Mouse (Mus musculus) urinary bladder, postnatal 14 days (tissue): ENCODE measurements at regions not wholly inside any gene's neighbourhood (a gene's known extent, or its start where the extent isn't known, plus 50 kb on each side); places are given as distances from the start of the nearest gene placed in this dataset.

Experiments used
- DNase-seq: peaks from one replicate; pipeline ENCODE4 v3.0.0; 2021; ENCODE audit warnings: low spot score

GRCm38 (mm10) chr14:102402061-102402689, 580.3 kb downstream of the Kctd12 start:
- no peak for DNase-seq

DNA sequence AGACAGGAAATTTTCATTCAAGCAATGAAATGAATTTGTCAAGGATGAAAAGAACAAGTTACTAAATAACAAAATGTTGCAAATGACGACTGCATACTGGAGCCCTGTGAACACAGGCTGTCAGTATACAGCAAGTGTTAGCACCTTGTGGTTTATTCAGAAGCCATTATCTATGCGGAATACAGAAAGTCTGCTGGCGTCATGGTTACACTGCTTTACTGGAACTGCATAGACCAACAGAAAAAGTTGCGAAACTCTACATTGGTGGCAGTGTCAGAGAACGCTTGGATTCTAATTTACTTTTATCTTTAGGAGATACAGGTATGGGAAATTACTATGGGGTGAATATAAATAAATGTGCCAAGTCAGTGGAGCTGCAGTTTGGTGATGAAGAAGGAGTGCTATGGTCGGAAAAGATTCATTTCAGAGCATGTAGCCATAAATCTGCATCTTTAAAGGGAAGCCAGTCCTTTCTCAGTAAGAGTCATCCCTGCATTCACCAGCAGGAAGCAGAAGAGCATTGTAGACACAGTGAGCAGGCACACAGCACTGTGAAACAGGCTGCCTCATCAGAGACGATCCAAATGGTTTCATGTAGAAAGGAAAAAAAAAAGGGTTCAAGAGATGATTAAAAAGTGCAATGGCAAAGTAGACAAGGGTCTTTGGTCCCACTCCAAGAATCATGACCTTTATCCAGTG, 586.3 kb downstream of the Kctd12 start:
- DNase-seq: no peak

GRCm38 (mm10) chr14:102392351-102392750, 590.1 kb downstream of the Kctd12 start:
- no peak for DNase-seq

GRCm38 (mm10) chr14:102372994-102373567, 609.4 kb downstream of the Kctd12 start:
- DNase-seq: no peak

DNA sequence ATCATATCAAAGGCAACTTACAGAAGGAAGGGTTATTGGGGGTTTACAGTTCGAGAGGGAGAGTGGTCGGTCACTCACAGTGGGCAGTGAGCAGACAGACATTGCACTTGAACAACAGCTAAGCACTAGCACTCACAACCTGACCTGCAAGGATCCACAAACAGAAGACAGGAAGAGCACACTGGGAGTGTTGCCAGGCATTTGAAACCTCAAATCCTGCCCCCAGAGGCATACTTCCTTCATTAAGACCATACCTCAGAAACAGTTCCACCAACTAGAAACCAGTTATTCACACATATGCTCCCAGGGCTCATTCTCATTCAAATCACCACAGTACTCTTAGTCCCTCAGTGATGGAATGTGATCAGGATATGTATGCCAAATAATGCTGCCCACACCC, 620.8 kb downstream of the Kctd12 start:
- no peak for DNase-seq

DNA sequence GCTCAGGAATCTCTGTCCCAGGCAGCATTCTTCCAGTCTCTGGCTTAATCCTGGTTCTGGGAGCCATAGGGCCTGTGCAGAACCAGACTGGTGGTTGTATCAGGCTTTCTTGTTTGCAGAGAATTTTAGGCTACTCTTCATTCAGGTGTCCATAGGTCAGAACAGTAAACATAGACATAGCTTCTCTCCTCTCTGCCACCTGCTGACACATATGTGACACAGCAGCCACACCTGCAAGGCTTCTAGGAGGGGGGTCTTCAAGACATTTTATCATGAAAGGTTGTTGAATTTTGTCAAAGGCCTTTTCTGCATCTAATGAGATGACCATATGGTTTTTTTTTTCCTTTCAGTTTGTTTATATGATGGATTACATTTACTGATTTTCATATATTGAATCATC, 599.7 kb downstream of the Lmo7 start:
- no peak for DNase-seq

GRCm38 (mm10) chr14:102306332-102306731, 576.6 kb downstream of the Lmo7 start:
- no peak for DNase-seq

- no peak for DNase-seq
Observed at GRCm38 (mm10) chr14:102302826-102303225, 573.1 kb downstream of the Lmo7 start.

- no peak for DNase-seq
Observed at GRCm38 (mm10) chr14:102300251-102300650, 570.5 kb downstream of the Lmo7 start.

GRCm38 (mm10) chr14:102291361-102291760, 561.6 kb downstream of the Lmo7 start:
- DNase-seq: no peak

- no peak for DNase-seq
Observed at GRCm38 (mm10) chr14:102250076-102250475, 520.3 kb downstream of the Lmo7 start.

- no peak for DNase-seq
Observed at GRCm38 (mm10) chr14:102248581-102248980, 518.8 kb downstream of the Lmo7 start.

DNA sequence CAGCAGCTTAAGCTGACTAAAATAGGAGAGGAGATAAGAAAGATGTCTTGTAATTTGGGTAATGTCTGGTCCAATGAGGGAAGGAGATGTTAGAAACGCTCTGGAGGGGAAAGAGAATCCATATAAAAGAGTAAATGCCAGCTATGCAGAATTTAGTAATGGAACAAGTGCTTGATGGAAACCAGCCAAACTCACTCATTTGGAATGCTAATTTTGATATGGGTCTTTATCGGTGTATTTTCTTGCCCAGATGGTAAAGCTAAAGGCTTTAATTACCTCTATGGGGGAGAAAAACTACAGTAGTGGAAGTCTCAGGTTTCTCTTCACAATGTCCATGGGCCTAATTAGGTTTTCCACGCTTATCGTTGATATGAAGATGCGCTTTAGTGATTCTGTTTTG, 518.3 kb downstream of the Lmo7 start:
- no peak for DNase-seq

DNA sequence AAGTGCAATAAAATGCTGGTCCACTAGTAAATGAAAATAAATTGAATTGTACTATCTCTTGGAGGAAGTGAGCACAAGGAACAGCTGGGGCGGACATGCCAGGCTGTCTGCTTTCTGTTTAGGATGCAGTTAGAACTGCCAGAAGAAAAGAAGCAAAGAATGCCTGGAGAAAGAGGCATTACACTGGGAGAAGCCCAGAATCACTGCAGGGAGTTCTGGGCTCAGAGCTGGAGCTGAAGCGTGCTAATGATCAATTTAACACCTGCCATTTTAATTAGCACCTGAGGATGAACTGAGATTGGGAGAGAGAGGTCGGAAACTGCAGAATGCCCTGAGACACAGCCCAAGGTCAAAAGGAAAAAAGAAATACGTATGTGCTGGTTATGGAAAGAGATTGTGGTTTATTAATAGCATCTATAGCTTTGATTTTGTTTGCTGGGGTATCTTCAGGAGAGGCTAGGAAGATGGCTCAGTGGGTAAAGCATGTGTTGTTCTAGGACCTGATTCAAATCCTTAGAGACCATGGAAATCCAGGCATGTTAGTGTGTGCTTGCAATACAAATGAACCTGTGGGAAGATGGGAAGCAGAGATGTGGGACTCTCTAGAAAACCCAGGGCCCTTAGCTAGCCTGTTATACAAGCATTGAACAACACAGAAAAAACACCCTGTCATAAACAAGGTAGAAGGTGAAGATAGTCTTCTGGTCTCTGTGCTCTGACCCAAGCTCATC, 514.2 kb downstream of the Lmo7 start:
- no peak for DNase-seq

GRCm38 (mm10) chr14:102216581-102217368, 487.0 kb downstream of the Lmo7 start:
- no peak for DNase-seq

GRCm38 (mm10) chr14:102215267-102215964, 485.7 kb downstream of the Lmo7 start:
- no peak for DNase-seq

DNA sequence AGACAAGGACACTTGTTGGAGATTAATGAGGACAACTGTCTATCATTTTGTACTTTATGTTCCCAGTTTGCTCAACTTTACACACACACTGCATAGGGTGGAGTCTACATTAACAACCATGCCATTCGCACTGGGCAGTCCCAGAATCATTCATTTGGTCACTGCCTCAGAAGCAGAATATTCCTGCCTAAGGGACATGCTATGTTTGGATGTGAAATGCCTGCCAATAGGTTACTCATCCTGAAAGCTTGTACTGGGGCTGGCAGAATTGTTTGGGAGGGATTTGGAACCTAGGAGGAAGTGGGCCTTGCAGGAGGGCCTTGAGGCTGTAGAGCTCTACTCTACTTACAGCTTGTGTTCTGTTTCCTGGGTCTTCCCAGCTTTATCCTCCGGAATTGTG, 482.3 kb downstream of the Lmo7 start:
- no peak for DNase-seq

GRCm38 (mm10) chr14:102204881-102205671, 475.3 kb downstream of the Lmo7 start:
- DNase-seq: no peak

GRCm38 (mm10) chr14:102199430-102199829, 469.7 kb downstream of the Lmo7 start:
- DNase-seq: no peak

- DNase-seq: no peak
Observed at GRCm38 (mm10) chr14:102190786-102191185, 461.0 kb downstream of the Lmo7 start.

DNA sequence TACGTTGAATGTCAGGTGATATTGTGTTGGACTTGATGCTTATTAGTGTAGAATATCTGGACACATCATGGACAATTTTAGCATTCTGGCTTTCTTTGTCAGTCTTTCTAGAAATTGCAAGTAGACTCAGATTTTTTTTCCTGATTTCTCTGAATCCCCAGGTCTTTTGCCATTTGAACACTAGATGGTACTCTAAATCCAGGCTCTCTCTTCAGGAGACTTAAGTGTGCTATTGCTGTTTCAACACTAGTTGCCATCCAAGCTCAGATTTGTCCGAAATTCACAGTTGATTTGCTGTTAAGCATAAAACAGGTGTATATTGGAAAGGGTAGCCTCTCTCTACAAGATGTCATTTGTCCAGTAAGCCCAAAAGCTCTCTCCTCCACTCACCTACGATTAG, 451.5 kb downstream of the Lmo7 start:
- DNase-seq: no peak
